Mouse (Mus musculus) heart, postnatal 25 days (tissue): Measurements from ENCODE around the gene Fxyd7. TPM values are rescaled to one million over a fixed set of nuclear protein-coding genes. Genes with fewer than 3 reads are reported as not detected.

Experiments used
- DNase-seq: peaks from one replicate; pipeline ENCODE4 v3.0.0; 2022; ENCODE audit warnings: low spot score
- intact Hi-C: fragments of 180-260 bp; cut with DNase I; formaldehyde crosslinking; loops from one replicate; pipeline ENCODE4 v1.15.1; 2025
- microRNA-seq: library from miRNA; unstranded; fragments of <30 nt; microRNA quantifications from one replicate; pipeline ENCODE4 v1.2.0, GENCODE M21; 2022
- total RNA-seq, 2 experiments: library from RNA; stranded (reverse); gene quantifications; 2 replicates each; pipeline ENCODE4 v1.2.3; 2021

The Fxyd7 gene
- total RNA-seq, 2 experiments from 2014 or later: 0.70 to 1.3 TPM

- DNase-seq: no peak
- intact Hi-C loops: no loop called here
These were observed 19.5 kb downstream of the Fxyd7 start for GRCm38 (mm10) chr7:31031731-31032130.

DNA sequence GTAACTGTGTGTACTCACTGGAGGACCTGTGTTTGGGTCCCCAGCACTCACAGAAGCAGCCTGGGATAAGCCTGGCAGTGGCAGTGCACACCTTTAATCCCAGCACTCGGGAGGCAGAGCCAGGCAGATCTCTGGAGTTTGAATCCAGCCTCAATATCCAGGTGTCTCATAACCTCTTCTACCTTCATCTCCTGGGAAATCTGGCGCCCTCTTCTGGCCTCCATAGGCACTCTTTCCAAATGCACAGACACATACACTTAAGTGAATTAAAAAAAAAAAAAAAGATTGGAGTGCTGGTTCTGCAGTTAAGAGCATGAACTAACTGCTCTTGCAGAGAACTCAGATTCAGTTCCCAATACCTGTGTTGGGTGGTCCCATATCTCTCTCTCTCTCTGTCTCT lies 20.6 kb downstream of the Fxyd7 start:
- intact Hi-C loops: no loop called here
- no peak for DNase-seq

GRCm38 (mm10) chr7:31028609-31029008 lies 22.7 kb downstream of the Fxyd7 start:
- intact Hi-C loops: no loop called here
- DNase-seq: no peak

DNA sequence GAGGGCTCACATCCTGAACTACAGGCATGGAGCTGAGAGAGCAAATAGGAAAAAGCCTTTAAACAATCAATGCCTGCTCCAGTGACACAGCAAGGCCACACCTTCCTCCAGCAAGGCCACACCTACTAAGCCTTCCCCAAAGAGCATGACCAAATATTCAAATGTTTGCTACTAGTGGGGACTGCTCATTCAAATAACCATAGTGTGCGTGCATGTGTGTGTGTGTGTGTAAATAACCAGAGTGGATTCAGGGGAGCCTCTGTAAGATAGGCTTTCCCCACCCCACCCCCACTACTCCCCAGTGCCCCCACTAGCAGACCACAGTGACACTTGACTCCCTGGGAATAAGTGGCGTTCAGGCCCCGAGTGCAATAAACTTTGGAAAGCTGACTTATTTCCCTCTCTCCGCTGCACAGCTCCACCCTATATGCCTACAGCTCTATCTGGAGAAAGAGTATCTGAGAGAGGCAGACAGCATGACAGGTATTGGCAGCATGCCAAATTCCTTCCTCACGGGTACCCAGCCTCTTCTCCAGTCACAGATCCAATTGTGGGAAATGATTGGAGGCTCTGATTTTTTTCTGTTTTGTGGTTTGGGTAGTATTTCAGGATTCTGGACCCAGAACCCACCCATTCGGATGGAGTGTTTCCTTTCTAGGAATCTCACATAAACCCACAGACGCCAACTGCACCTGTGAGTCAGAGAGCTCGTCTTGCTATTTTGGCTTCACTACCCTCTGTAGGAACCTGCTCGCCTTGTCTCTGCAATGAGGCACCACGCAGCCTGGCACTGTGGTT lies 34.0 kb downstream of the Fxyd7 start:
- no peak for DNase-seq
- intact Hi-C loops: no loop called here

DNA sequence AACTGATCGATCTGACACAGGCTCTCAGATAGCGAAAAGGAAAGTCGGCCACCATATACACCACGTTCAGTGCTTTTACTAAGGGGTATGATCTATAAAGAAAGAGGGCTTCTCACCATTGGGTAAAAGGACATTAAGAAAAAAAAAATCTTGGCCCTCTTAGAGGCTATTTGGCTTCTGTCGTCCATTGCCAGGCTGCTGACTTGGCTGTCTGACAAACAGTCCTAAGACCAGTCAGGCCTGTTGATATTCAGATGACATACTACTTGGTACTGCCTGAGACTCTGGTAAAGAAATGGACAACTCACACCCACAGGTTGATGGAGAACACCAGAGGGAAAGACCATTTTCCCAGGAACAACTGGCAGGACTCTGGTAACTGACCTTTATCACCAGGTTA lies 38.3 kb downstream of the Fxyd7 start:
- intact Hi-C loops: no loop called here
- no peak for DNase-seq

- intact Hi-C loops: no loop called here
- no peak for DNase-seq
These were observed 42.4 kb downstream of the Fxyd7 start for GRCm38 (mm10) chr7:31008889-31009288.

DNA sequence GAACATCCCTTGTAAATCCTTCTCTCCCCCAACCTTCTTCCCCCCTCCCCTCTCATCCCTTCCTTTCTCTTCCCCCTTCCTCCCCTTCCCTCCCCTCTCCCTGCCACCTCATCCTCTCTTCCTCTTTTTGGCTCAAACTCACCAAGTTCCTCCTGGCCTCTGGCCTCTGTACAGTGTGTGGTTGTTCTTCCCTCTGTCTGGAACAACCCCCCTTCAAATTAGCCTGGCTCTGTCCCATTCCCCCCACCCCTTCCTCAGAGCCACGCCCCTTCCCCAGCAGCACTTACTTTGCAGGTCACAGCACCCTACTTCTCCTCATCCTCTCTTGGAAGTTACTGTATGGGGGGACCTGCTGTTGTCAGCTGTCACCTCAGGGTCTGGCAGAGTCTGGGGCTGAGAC lies 43.1 kb downstream of the Fxyd7 start:
- no peak for DNase-seq
- intact Hi-C loops: no loop called here

DNA sequence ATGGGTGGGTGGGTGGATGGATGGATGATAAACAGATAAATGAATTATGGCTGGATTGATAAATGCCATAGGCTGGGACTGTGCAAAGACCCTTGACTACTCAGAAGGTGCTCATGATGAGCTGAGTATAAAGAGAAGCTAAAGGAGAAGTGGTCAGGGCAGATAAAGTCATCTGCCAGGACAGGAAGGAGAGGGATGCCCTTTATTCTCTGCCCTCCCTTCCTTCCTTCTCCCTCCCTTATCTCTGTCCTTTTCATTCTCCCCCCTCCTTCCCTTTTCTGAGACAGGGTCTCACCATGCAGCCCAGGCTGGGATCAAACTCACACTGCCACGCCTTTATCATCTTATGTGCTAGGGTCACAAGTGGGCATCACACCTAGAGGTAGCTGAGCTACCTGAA lies 43.5 kb downstream of the Fxyd7 start:
- intact Hi-C loops: no loop called here

GRCm38 (mm10) chr7:31002650-31003049 lies 48.6 kb downstream of the Fxyd7 start:
- intact Hi-C loops: no loop called here
- peak; percentile 31 for DNase-seq

More for the DNA sequence above, 43.5 kb downstream of the Fxyd7 start:
- no peak for DNase-seq

DNA sequence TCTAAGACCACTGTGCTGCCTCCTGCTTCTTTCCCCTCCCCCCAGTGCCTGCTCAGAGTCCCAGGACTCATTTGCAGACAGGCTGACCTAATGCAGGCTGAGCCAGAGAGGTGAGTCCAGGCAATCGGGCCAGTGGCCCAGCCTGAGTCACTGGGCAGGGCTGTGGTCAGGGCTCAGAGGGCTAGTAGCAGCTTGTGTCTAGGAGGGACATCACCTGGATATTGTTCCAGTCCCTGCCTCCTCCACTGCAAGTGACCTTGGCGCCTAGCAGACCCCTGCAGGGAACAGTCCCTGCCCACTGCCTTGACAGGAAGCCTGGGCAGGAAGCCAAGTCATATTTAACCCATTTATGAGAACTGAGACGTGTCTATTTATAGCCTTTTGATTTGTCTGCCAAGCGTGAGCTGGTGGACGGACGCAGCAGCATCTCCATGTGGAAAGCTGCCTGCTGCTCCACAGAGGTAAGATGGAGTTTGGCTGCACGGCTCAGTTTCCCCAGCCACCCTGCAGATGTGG lies 50.7 kb downstream of the Fxyd7 start:
- peak; percentile 47 for DNase-seq
- intact Hi-C loops: no loop called here

DNA sequence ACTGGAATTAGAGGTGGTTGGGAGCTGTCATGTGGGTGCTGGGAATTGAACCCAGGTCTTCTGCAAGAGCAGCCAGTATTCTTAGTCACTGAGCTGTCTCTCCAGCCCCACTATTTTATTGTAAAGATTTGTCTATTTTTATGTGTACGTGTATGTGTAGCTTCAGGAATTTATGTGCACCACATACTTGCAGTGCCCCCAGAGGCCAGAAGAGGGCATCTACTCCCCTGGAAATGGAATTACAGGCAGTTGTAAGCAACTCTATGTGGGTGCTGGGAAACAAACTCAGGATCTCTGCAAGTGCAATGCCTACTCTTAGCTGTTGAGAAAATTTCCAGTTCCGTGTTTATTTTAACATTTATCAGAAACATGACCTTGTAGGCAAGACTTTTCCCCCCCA lies 54.8 kb downstream of the Fxyd7 start:
- DNase-seq: no peak
- intact Hi-C loops: no loop called here

DNA sequence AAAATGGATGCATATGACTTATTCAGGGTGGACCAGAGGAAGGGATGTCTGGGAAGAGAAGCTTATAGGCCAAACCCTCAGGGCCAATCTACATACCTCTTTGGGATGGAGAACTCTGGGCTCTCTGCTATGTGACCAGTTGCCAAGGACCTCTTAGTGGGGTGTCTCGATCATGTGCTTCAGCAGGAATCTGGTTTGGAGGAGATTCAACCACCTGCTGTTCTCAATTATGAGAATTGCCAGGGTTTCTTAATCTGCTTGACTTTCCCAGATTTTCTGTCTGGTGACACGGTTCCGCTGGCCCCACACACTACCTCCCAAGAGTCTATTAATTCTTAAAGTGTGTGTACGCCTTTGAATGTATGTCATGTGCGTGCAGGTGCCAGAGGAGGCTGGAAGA lies 57.3 kb downstream of the Fxyd7 start:
- DNase-seq: no peak
- intact Hi-C loops: no loop called here

Small RNA genes within 50 kb of the gene (microRNA-seq; reads per million reads assigned to microRNA genes)
- not detected for gene Mir7050

Other genes starting within 250 kb of the Fxyd7 start
- gene Ffar2, start 227.7 kb downstream of the Fxyd7 start, total RNA-seq: under 1 TPM in 1 of 2 experiments, not detected in 1; 0.22 TPM
- not detected for gene Ffar3, start 195.3 kb downstream of the Fxyd7 start, total RNA-seq
- gene Ffar1, start 189.9 kb downstream of the Fxyd7 start, total RNA-seq: not detected
- 1 to 10 TPM in 1 of 2 experiments, under 1 TPM in 1; 0.78 to 1.4 TPM for gene Cd22, start 171.1 kb downstream of the Fxyd7 start, total RNA-seq
- gene Mag, start 136.6 kb downstream of the Fxyd7 start, total RNA-seq: under 1 TPM in 1 of 2 experiments, not detected in 1; 0.36 TPM
- 1 to 10 TPM; 6.5 to 9.5 TPM for gene Hamp2, start 126.8 kb downstream of the Fxyd7 start, total RNA-seq
- 10 to 100 TPM; 16.8 to 34.4 TPM for gene Hamp, start 107.4 kb downstream of the Fxyd7 start, total RNA-seq
- 100 to 1,000 TPM; 103 to 121 TPM for gene Usf2, start 94.7 kb downstream of the Fxyd7 start, total RNA-seq
- 1 to 10 TPM; 4.3 to 5.6 TPM for gene Lsr, start 78.0 kb downstream of the Fxyd7 start, total RNA-seq
- gene Fam187b, start 77.7 kb downstream of the Fxyd7 start, total RNA-seq: under 1 TPM in 1 of 2 experiments, not detected in 1; 0.29 TPM
- 10 to 100 TPM; 26.1 to 31.0 TPM for gene Fxyd5, start 9.0 kb downstream of the Fxyd7 start, total RNA-seq
- 100 to 1,000 TPM; 861 to 862 TPM for gene Fxyd1, start 5.7 kb upstream of the Fxyd7 start, total RNA-seq
- 1 to 10 TPM; 2.6 to 4.8 TPM for gene Lgi4, start 7.9 kb upstream of the Fxyd7 start, total RNA-seq
- gene Fxyd3, start 25.2 kb upstream of the Fxyd7 start, total RNA-seq: 1 to 10 TPM; 3.1 to 3.8 TPM
- 1 to 10 TPM; 2.1 to 3.4 TPM for gene Hpn, start 63.8 kb upstream of the Fxyd7 start, total RNA-seq
- gene Scn1b, start 75.5 kb upstream of the Fxyd7 start, total RNA-seq: 10 to 100 TPM; 21.2 to 21.8 TPM
- 10 to 100 TPM; 25.7 to 30.0 TPM for gene Gramd1a, start 104.4 kb upstream of the Fxyd7 start, total RNA-seq
- not detected for gene Scgb2b2, start 239.0 kb upstream of the Fxyd7 start, total RNA-seq
- gene Scgb1b2, start 240.4 kb upstream of the Fxyd7 start, total RNA-seq: not detected